Mouse (Mus musculus) activated CD4-positive, CD25-positive, alpha-beta regulatory T cell, adult 9 weeks (primary cell): ENCODE results near the gene Tspyl2. TPM values are rescaled to one million over a fixed set of nuclear protein-coding genes. Genes with fewer than 3 reads are reported as not detected.

ENCODE experiments used
- polyA plus RNA-seq: library from polyadenylated mRNA; unstranded; fragments of 100-300 nt; shearing (Covaris generic); gene quantifications from one replicate; pipeline ENCODE4 v1.2.1, GENCODE M21; 2017

The Tspyl2 gene
- polyA plus RNA-seq = 32.2 TPM

DNA sequence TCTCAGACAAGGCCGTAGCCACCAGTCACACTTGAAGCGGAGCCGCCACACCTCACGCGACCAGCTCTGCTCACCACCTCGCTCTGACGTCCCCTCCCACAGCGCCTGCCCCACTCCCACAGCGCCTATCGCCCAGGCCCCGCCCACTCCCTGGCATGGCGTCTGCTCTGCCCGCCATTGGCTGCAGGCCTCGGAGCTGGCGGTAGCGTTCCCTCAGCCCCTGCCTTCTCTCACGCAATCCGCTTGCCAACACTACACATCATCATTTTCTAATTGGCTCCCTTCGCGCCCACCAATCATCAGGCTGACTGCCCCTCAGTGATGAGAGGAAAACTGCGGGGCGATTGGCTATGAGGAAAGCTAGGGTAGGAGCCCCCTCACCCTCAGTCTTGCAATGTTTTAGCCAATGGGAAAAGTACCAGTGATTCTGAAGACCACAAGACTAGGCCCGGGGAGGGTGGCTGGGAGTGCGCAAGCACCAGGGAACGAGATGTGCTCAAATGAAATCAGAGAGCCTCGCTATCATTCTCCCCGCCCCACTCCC, at the start of gene Tspyl2:
Gene Tspyl2, minus strand, starts transcription at position 68 of the 544 bp plus-strand sequence.

DNA sequence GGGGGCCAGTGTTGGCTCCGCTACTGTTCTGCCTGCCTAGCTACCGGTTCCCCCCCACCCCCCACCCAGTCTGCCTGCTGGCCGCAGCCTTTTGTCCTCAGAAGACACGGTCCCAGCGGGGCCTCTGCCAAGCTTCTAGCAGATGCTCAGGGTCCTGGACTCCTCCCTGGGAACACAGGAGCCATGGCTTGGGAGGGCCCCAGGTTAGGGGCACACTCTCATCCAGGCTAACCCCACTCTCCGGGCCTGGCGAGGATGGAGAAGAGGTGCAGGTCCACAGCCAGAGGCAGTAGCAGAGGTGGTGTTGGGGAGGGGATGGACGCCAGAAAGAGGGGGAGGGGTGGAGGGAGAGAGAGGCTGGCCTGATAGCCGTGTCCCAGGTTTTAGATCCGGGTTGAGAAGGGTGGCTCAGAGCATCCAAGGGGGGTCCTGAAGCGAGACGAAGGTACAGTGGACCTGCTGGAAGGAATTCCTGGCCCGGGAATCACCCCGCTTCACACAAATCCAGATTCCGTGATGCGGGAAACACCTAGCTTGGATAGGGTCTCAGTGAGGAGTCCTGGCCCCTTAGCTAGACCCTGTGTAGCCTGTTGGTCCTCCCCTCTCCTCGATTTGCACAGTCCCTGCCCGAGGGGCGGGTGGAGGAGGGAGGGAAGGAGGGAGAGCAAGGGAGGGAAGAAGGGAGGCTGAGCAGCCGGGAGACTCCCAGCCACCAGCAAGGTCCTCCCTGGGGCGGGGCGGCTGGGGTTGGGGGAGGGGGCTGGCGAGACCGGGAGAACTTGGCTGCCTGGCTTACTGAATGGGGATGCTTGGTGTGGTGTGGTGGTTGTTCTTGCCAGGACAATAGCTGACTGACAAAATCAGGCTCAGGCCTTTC, 26.4 kb upstream of the Tspyl2 start, which contains the start of gene Gpr173:
Gene Gpr173, minus strand, starts transcription at position 308 of the 877 bp plus-strand sequence.

DNA sequence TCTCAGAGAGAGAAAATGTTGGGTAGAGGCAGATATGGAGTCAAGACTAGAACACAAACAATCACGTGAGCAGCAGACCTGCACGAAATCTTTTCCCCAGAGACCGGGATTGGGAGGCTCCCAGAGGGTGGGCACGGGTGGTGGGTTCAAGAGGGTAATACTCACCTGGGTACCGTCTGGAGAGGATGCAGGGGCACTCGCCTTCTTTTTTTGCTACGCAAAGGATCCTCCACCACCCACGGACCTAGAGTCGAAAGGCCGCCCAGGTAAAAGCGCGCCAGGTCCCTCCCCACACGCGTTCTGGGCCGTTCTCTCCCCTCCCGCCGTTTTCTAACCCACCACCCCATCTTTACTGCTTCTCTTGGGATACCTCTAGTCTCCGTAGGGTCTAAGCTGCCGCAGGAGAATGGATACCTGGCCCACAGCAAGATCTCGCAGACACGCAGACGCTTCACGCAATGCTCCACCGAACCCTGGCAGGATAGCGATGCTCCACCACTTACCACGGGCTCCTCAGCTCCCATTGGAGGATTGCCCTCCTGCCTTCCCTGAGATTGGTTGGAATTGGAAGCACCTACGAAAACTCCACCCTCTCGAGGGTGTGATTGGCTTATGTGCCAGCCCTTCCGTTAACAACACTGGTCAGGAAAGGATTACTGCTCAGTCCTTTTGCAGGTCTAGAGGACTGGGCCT, 15.1 kb downstream of the Tspyl2 start, which contains the start of gene Kantr:
Gene Kantr, minus strand, starts transcription at position 500 of the 693 bp plus-strand sequence.

Other genes with a start within 250 kb of the Tspyl2 start
- 0.05 TPM for gene Iqsec2, start 198.2 kb downstream of the Tspyl2 start, polyA plus RNA-seq
- 61.8 TPM for gene Kdm5c, start 109.4 kb downstream of the Tspyl2 start, polyA plus RNA-seq
- 28.2 TPM for gene Kantr, start 14.9 kb downstream of the Tspyl2 start, polyA plus RNA-seq
- not detected for gene Gpr173, start 26.3 kb upstream of the Tspyl2 start, polyA plus RNA-seq
- not detected for gene Cldn34a, start 220.9 kb upstream of the Tspyl2 start, polyA plus RNA-seq